Mouse (Mus musculus): ENCODE results near the gene Snai1.

DNA sequence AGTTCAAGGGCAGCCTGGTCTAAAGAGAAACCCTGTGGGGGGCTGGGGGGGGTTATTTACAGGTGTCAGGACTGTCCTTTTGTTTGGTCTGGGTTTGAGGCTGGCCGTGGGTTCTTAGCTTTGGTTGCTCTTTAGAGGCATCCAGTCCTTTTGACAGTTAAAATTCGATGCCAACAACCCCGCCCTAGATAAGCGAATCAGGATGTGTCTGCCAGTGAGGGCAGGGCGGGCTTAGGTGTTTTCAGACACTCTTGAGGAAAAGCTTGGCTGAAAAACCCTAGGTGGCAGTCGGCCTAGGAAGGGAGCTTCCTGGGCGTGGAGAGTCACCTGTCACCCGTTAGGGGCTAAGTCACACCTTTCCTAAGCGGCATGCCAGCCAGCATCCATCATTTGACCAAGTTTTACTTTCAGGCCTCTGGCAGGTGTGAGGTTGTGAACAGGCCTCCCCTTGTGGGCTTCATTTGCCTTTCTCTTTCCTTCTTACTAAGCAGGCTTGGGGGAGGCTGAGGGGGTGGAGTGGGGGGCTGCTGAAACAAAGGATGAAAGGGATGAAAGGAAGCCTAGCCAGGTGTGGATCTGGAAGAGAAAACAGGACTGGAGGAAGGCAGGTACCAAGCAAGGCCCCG lies 1.6 kb upstream of the Snai1 start:
- TF ChIP-seq USF1 (IDR thresholded peaks at IDR 0.05; ENCODE audit: low read depth, low read length) (0 out of 2 replicates have a peak, but pooled peaks have one; percentile 27), POLR2A (IDR thresholded peaks at IDR 0.05; ENCODE audit: control insufficient read depth in 1 of 2, insufficient read depth in 1 of 2, low read depth in 1 of 2, low read length in 2 of 2, poor library complexity in 1 of 2) (no peak), MAFK (IDR thresholded peaks at IDR 0.05; ENCODE audit: borderline replicate concordance, low read depth, low read length) (no peak), ZNF384 (IDR thresholded peaks at IDR 0.05; ENCODE audit: low read depth, low read length) (no peak), TBP (IDR thresholded peaks at IDR 0.05; ENCODE audit: low read depth, low read length) (no peak), SMC3 (IDR thresholded peaks at IDR 0.05; ENCODE audit: low read depth, low read length) (no peak), ELF1 (IDR thresholded peaks at IDR 0.05; ENCODE audit: low read depth, low read length) (peak; percentile 36; the same call in 1 of the 2 replicates)
